Mouse (Mus musculus) heart, adult 2 months (tissue): ENCODE measurements around the gene Dab1.

Experiments
- CTCF ChIP-seq: fragments of 200-600 bp; IDR thresholded peaks from 2 replicates; pipeline ENCODE4 v1.8.1; 2022; ENCODE audit warnings: antibody characterized with exemption, mild to moderate bottlenecking, moderate library complexity
- EP300 ChIP-seq: fragments of 200-500 bp; IDR thresholded peaks from 2 replicates; pipeline ENCODE4 v1.6.1; 2011; ENCODE audit warnings: low read depth, low read length, control low read depth; ENCODE audit not compliant: insufficient read depth
- POLR2A ChIP-seq: fragments of 200-500 bp; IDR thresholded peaks from 2 replicates; pipeline ENCODE4 v1.6.1; 2011; ENCODE audit warnings: mild to moderate bottlenecking, low read depth, low read length, control low read depth; ENCODE audit not compliant: insufficient read depth

GRCm38 (mm10) chr4:104011683-104012082 lies 392.5 kb downstream of the Dab1 start:
- TF ChIP-seq CTCF (no peak), EP300 (no peak), POLR2A (no peak)
